Mouse (Mus musculus) CD4-positive naive resting alpha-beta T cell, adult 76 days (primary cell): ENCODE data around the gene Yars. TPM values are rescaled to one million over a fixed set of nuclear protein-coding genes. Genes with fewer than 3 reads are reported as not detected.

Experiments used
- total RNA-seq: library from RNA; stranded (reverse); gene quantifications from one replicate; pipeline ENCODE4 v1.2.4, GENCODE M21; 2023

Gene Yars
- total RNA-seq = 92.7 TPM

DNA sequence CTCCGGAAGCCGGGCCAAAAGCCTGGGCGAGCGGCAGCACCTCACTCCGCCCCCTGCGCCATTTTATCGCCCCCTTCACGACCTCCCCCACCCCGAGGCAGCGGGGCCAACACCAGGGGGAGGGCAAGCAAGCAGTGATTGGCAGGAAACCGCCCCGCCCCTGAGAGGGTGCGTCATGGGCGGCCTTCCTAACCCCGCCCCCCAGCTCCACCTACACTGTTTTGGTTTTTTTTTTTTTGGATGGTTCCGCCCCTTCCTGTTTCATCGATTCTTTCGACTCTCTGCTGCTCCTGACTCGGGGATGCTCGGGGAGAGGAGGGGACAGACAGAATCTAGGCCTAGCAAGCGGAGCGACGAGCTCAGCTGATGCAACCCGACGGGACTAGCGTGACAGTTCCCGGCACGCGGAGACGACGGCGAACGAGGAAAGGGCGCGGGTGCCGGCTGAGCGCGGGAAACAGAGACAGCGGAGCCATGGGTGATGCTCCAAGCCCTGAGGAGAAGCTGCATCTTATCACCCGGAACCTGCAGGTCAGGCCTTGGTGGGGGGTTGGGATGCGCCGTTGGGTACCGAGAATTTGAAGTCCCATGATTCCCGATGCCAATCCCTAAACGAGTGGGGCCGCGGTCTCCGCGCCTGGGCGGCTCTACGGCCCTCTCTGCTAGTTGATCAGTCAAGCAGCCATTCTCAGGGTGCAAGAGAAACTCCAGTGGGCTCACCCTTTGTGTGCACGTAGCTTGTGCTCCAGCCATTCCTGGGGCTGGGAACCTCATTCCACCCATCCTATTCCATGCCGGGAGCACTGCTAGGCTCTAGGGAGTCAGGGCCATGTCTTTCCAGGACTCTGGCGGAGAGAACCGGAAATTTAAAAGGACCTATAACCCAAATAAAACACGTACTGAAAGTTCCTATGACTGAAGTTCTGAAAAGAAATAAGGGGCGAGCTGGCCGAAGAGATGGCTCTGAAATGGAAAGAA, at the start of gene Yars, which contains the start of gene S100pbp:
Gene Yars (plus strand): TSS at position 219 of the 978 bp plus-strand sequence.
Gene S100pbp (minus strand): TSS at position 186 of the 978 bp plus-strand sequence.

GRCm38 (mm10) chr4:129261196-129261595, 71.6 kb downstream of the Yars start, which contains the start of gene C77080:
Gene C77080 (minus strand): TSS chr4:129261404.

Other genes starting within 250 kb of the Yars start
- gene Azin2, start 227.3 kb upstream of the Yars start, total RNA-seq = not detected
- gene Ak2, start 197.8 kb upstream of the Yars start, total RNA-seq = 47.4 TPM
- 69.7 TPM for gene Rnf19b, start 131.5 kb upstream of the Yars start, total RNA-seq
- not detected for gene Tmem54, start 84.2 kb upstream of the Yars start, total RNA-seq
- not detected for gene Hpca, start 67.7 kb upstream of the Yars start, total RNA-seq
- gene Fndc5, start 52.8 kb upstream of the Yars start, total RNA-seq = not detected
- gene S100pbp, start within 50 bp of the Yars start, total RNA-seq = 34.5 TPM
- 1.0 TPM for gene C77080, start 71.6 kb downstream of the Yars start, total RNA-seq
- not detected for gene Sync, start 97.9 kb downstream of the Yars start, total RNA-seq
- gene Rbbp4, start 145.6 kb downstream of the Yars start, total RNA-seq = 168 TPM
- 35.2 TPM for gene Zbtb8os, start 145.9 kb downstream of the Yars start, total RNA-seq
- 1.8 TPM for gene Zbtb8a, start 188.4 kb downstream of the Yars start, total RNA-seq